Mouse (Mus musculus) layer of hippocampus, adult 2 months (tissue): ENCODE measurements around the gene Hmgcs1. TPM values are rescaled to one million over a fixed set of nuclear protein-coding genes. Genes with fewer than 3 reads are reported as not detected.

ENCODE experiments used
- DNase-seq, 2 experiments: peaks; one replicate each; pipeline ENCODE4 v3.0.0; 2022; ENCODE audit warnings: low spot score in 2 of 2
- H3K27ac ChIP-seq: fragments of 200-600 bp; 2 replicates; pipeline ENCODE4 v1.8.1; 2022
- H3K4me3 ChIP-seq: fragments of 200-600 bp; 2 replicates; pipeline ENCODE4 v1.8.1; 2022; ENCODE audit warnings: mild to moderate bottlenecking
- CTCF ChIP-seq: fragments of 200-600 bp; conservative IDR thresholded peaks from 2 replicates; pipeline ENCODE4 v1.8.1; 2022; ENCODE audit warnings: antibody characterized with exemption, mild to moderate bottlenecking, moderate library complexity
- total RNA-seq, 2 experiments: library from RNA; stranded (reverse); gene quantifications; 2 replicates each; pipeline ENCODE4 v1.2.3; 2021

Hmgcs1 gene
- total RNA-seq, 2 experiments from 2014 or later, result 192 to 193 TPM

GRCm38 (mm10) chr13:119709388-119710267 lies 19.4 kb downstream of the Hmgcs1 start:
- H3K4me3 ChIP-seq, result no peak overlapping the region
- no peak for DNase-seq
- H3K27ac ChIP-seq, result no peak overlapping the region
- TF ChIP-seq CTCF, result no peak

- Histone ChIP-seq H3K4me3 (no peak overlapping the region), H3K27ac (no peak overlapping the region)
- TF ChIP-seq CTCF, result no peak
- DNase-seq, result no peak
These were observed 20.1 kb downstream of the Hmgcs1 start for GRCm38 (mm10) chr13:119710268-119710610.

- DNase-seq, result no peak
- H3K27ac ChIP-seq, result no peak overlapping the region
- no peak for TF ChIP-seq CTCF
- no peak overlapping the region for H3K4me3 ChIP-seq
These were observed 22.3 kb downstream of the Hmgcs1 start for GRCm38 (mm10) chr13:119712463-119712862.

- Histone ChIP-seq H3K4me3 (no peak overlapping the region), H3K27ac (peak overlapping the region; percentile 1; the same call in 1 of the 2 replicates)
- no peak for TF ChIP-seq CTCF
- DNase-seq, result no peak
These were observed 23.1 kb downstream of the Hmgcs1 start for GRCm38 (mm10) chr13:119713107-119713787.

- no peak overlapping the region for H3K4me3 ChIP-seq
- TF ChIP-seq CTCF, result no peak
- DNase-seq, result no peak
- no peak overlapping the region for H3K27ac ChIP-seq
These were observed 23.6 kb downstream of the Hmgcs1 start for GRCm38 (mm10) chr13:119713821-119714220.

GRCm38 (mm10) chr13:119716105-119716504 lies 25.9 kb downstream of the Hmgcs1 start:
- DNase-seq, result no peak
- TF ChIP-seq CTCF, result no peak
- no peak overlapping the region for H3K27ac ChIP-seq
- no peak overlapping the region for H3K4me3 ChIP-seq

GRCm38 (mm10) chr13:119722447-119722846 lies 32.3 kb downstream of the Hmgcs1 start:
- no peak overlapping the region for H3K4me3 ChIP-seq
- no peak for DNase-seq
- H3K27ac ChIP-seq, result no peak overlapping the region
- no peak for TF ChIP-seq CTCF

GRCm38 (mm10) chr13:119723368-119723767 lies 33.2 kb downstream of the Hmgcs1 start:
- no peak for TF ChIP-seq CTCF
- no peak for DNase-seq
- H3K4me3 ChIP-seq, result no peak overlapping the region
- no peak overlapping the region for H3K27ac ChIP-seq

GRCm38 (mm10) chr13:119724541-119724940 lies 34.4 kb downstream of the Hmgcs1 start:
- TF ChIP-seq CTCF, result peak; percentile 68
- Histone ChIP-seq H3K4me3 (no peak overlapping the region), H3K27ac (no peak overlapping the region)
- no peak for DNase-seq

- no peak overlapping the region for H3K4me3 ChIP-seq
- TF ChIP-seq CTCF, result no peak
- peak overlapping the region; percentile 23; the same call in 1 of the 2 replicates for H3K27ac ChIP-seq
- DNase-seq, result peak in 1 of 2 experiments; percentile 15
These were observed 37.6 kb downstream of the Hmgcs1 start for GRCm38 (mm10) chr13:119727608-119728387.

- TF ChIP-seq CTCF, result no peak
These were observed 39.2 kb downstream of the Hmgcs1 start for GRCm38 (mm10) chr13:119729406-119729805.

GRCm38 (mm10) chr13:119731448-119731847 lies 41.3 kb downstream of the Hmgcs1 start:
- Histone ChIP-seq H3K27ac (0 out of 2 replicates have a peak overlapping the region, but pooled peaks have one; percentile 4), H3K4me3 (no peak overlapping the region)
- no peak for DNase-seq
- TF ChIP-seq CTCF, result no peak

More at GRCm38 (mm10) chr13:119729406-119729805, 39.2 kb downstream of the Hmgcs1 start:
- H3K27ac ChIP-seq, result no peak overlapping the region
- no peak for DNase-seq
- H3K4me3 ChIP-seq, result no peak overlapping the region
